Mouse (Mus musculus) forebrain, postnatal 0 days (tissue): ENCODE data around the gene Tdp2. TPM values are rescaled to one million over a fixed set of nuclear protein-coding genes. Genes with fewer than 3 reads are reported as not detected.

Experiments
- ATAC-seq: fragments of 200-750 bp; cut with Nextera tagmentation; 2 replicates; pipeline ENCODE4 v1.8.0; 2017; ENCODE audit warnings: mild to moderate bottlenecking, moderate library complexity
- DNase-seq: peaks from one replicate; pipeline ENCODE4 v3.0.0-alpha.2; 2015
- H3K27ac ChIP-seq: fragments of 300-500 bp; sonication (generic); 2 replicates; pipeline ENCODE4 v1.5.1; 2014; ENCODE audit warnings: low read depth, mild to moderate bottlenecking, antibody characterized with exemption, low read length, moderate library complexity, mixed read lengths
- H3K27me3 ChIP-seq: fragments of 300-500 bp; sonication (generic); 2 replicates; pipeline ENCODE4 v1.6.1; 2014; ENCODE audit warnings: mild to moderate bottlenecking, low read length, mixed read lengths; ENCODE audit not compliant: insufficient read depth
- H3K36me3 ChIP-seq: fragments of 300-500 bp; sonication (generic); 2 replicates; pipeline ENCODE4 v1.6.1; 2014; ENCODE audit warnings: mild to moderate bottlenecking, moderate library complexity; ENCODE audit not compliant: insufficient read depth
- H3K4me1 ChIP-seq: fragments of 300-500 bp; sonication (generic); 2 replicates; pipeline ENCODE4 v1.6.1; 2014; ENCODE audit warnings: antibody characterized with exemption; ENCODE audit not compliant: insufficient read depth
- H3K4me2 ChIP-seq: fragments of 300-500 bp; sonication (generic); 2 replicates; pipeline ENCODE4 v1.6.1; 2014; ENCODE audit warnings: low read depth, mild to moderate bottlenecking, moderate library complexity
- H3K4me3 ChIP-seq: fragments of 300-500 bp; sonication (generic); 2 replicates; pipeline ENCODE4 v1.5.1; 2014; ENCODE audit warnings: low read depth, low read length, mixed read lengths
- H3K9ac ChIP-seq: fragments of 300-500 bp; sonication (generic); 2 replicates; pipeline ENCODE4 v1.6.1; 2014; ENCODE audit warnings: mild to moderate bottlenecking
- H3K9me3 ChIP-seq: fragments of 300-500 bp; sonication (generic); 2 replicates; pipeline ENCODE4 v1.6.1; 2016; ENCODE audit warnings: low read length
- CTCF ChIP-seq: sonication (generic); IDR thresholded peaks from 2 replicates; pipeline ENCODE4 v1.5.1; 2016; ENCODE audit warnings: antibody characterized with exemption, control low read depth, low read depth
- WGBS: fragments of 180-500 bp; shearing (Covaris S2); extraction: QIAGEN DNeasy Blood & Tissue Kit; methylation state at CpG from one replicate; pipeline ENCODE4 v1.1.7; 2014; 5-methylcytosine and 5-hydroxymethylcytosine counted together
- polyA plus RNA-seq: library from polyadenylated mRNA; unstranded; fragments of >200 nt; fragmentation: Nextera tagmentation; extraction: Ambion mirVana; gene quantifications from 2 replicates; pipeline ENCODE4 v1.2.1, GENCODE M21; 2015
- total RNA-seq: library from RNA; depleted of rRNA; stranded (reverse); fragments of >200 nt; gene quantifications from 2 replicates; pipeline ENCODE4 v1.2.3, GENCODE M21; 2014; rRNA removed

The Tdp2 gene
- total and polyA plus RNA-seq, 2 experiments from 2014 or later = 31.7 to 45.4 TPM

- 88% methylated on average over 6 of the region's 6 CpGs for WGBS
- TF ChIP-seq CTCF = no peak
- Histone ChIP-seq H3K27me3 (no peaks in the 10 kb centered on the region), H3K27ac (no peak overlapping the region), H3K4me1 (no peaks in the 10 kb centered on the region), H3K9ac (no peak overlapping the region), H3K36me3 (peaks cover 11% of the 10 kb centered on the region), H3K4me2 (no peak overlapping the region), H3K9me3 (peaks cover 4% of the 10 kb centered on the region; the same call in 1 of the 2 replicates), H3K4me3 (no peak overlapping the region)
- no peak for DNase-seq
- no peak for ATAC-seq
Observed at GRCm38 (mm10) chr13:24880208-24880607, 48.7 kb downstream of the Tdp2 start.

DNA sequence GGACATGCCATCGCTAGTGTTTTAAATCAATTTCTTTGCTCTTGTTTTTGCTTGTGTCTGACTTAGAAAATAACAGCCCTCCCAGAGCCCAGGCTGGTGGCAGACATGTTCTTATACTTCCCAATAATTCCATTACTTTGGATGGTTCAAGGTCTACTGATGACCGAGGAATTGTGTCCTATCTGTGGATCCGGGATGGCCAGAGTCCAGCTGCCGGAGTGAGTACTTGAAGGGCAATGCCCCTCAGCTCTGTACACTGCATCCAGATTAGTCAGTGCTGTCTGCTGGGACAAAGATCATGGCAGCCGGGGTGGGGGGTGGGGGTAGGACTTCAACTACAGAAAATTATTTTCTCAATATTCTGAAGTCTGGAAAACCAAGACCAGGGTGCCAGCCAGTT lies 49.2 kb downstream of the Tdp2 start:
- no peak for TF ChIP-seq CTCF
- Histone ChIP-seq H3K36me3 (peaks cover 11% of the 10 kb centered on the region), H3K9ac (no peak overlapping the region), H3K4me1 (no peaks in the 10 kb centered on the region), H3K4me2 (no peak overlapping the region), H3K27me3 (no peaks in the 10 kb centered on the region), H3K9me3 (peaks cover 4% of the 10 kb centered on the region; the same call in 1 of the 2 replicates), H3K27ac (no peak overlapping the region), H3K4me3 (no peak overlapping the region)
- WGBS = 95% methylated on average over 5 of the region's 5 CpGs
- no peak for ATAC-seq
- DNase-seq = no peak

DNA sequence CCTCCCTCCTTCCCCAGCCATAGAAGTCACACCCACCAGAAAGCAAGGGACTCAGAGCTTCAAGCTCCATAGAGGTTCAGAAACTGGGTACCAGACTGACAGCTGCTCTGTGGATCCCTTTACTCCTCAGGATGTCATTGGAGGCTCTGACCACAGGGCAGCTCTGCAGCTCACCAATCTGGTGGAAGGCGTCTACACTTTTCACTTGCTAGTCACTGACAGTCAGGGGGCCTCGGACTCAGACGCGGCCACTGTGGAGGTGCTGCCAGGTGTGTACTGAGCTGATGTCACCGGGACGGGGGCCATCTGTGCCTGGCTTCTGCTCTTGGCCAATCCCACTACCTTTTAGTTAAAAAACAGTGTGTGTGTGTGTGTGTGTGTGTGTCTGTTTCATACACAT lies 50.9 kb downstream of the Tdp2 start:
- Histone ChIP-seq H3K9ac (no peak overlapping the region), H3K4me2 (no peak overlapping the region), H3K36me3 (peaks cover 11% of the 10 kb centered on the region), H3K4me1 (no peaks in the 10 kb centered on the region), H3K9me3 (peaks cover 4% of the 10 kb centered on the region; the same call in 1 of the 2 replicates), H3K27ac (no peak overlapping the region), H3K27me3 (no peaks in the 10 kb centered on the region), H3K4me3 (no peak overlapping the region)
- DNase-seq = no peak
- 94% methylated on average over 6 of the region's 6 CpGs for WGBS
- ATAC-seq = no peak
- no peak for TF ChIP-seq CTCF

- DNase-seq = no peak
- WGBS = 56% methylated on average over 1 of the region's 1 CpGs
- Histone ChIP-seq H3K9ac (no peak overlapping the region), H3K9me3 (no peaks in the 10 kb centered on the region), H3K27me3 (no peaks in the 10 kb centered on the region), H3K4me3 (no peak overlapping the region), H3K27ac (no peak overlapping the region), H3K36me3 (peaks cover 6% of the 10 kb centered on the region; the same call in 1 of the 2 replicates), H3K4me2 (no peak overlapping the region), H3K4me1 (no peaks in the 10 kb centered on the region)
- TF ChIP-seq CTCF = no peak
- ATAC-seq = no peak
Observed at GRCm38 (mm10) chr13:24889554-24889953, 58.1 kb downstream of the Tdp2 start.

Other genes starting within 250 kb of the Tdp2 start
- gene Ripor2, start 249.5 kb upstream of the Tdp2 start, total RNA-seq = 51.5 and 53.2 TPM in 2 replicates
- gene Ripor2, start 249.5 kb upstream of the Tdp2 start, polyA plus RNA-seq = 13.8 and 21.3 TPM in 2 replicates
- 0.86 TPM in 1 of 2 replicates, not detected in the other for gene Armh2, start 90.4 kb upstream of the Tdp2 start, total RNA-seq
- not detected in 2 replicates for gene Armh2, start 90.4 kb upstream of the Tdp2 start, polyA plus RNA-seq
- 4.4 and 5.5 TPM in 2 replicates for gene Gmnn, start 69.8 kb upstream of the Tdp2 start, total RNA-seq
- gene Gmnn, start 69.8 kb upstream of the Tdp2 start, polyA plus RNA-seq = 12.9 and 15.2 TPM in 2 replicates
- gene BC005537, start 30.0 kb upstream of the Tdp2 start, total RNA-seq = 64.2 and 68.4 TPM in 2 replicates
- 16.1 and 16.9 TPM in 2 replicates for gene BC005537, start 30.0 kb upstream of the Tdp2 start, polyA plus RNA-seq
- 25.0 and 29.1 TPM in 2 replicates for gene Acot13, start 139 bp upstream of the Tdp2 start, total RNA-seq
- 74.2 and 79.4 TPM in 2 replicates for gene Acot13, start 139 bp upstream of the Tdp2 start, polyA plus RNA-seq
- 10.2 and 13.1 TPM in 2 replicates for gene D130043K22Rik, start 13.5 kb downstream of the Tdp2 start, total RNA-seq
- gene D130043K22Rik, start 13.5 kb downstream of the Tdp2 start, polyA plus RNA-seq = 3.0 and 5.6 TPM in 2 replicates
- 24.9 and 40.9 TPM in 2 replicates for gene Aldh5a1, start 106.0 kb downstream of the Tdp2 start, total RNA-seq
- 7.1 and 11.2 TPM in 2 replicates for gene Aldh5a1, start 106.0 kb downstream of the Tdp2 start, polyA plus RNA-seq
- 3.4 and 5.2 TPM in 2 replicates for gene Gpld1, start 111.5 kb downstream of the Tdp2 start, total RNA-seq
- gene Gpld1, start 111.5 kb downstream of the Tdp2 start, polyA plus RNA-seq = 0.97 and 1.6 TPM in 2 replicates
- 31.9 and 37.0 TPM in 2 replicates for gene Mrs2, start 188.7 kb downstream of the Tdp2 start, total RNA-seq
- 6.9 and 11.6 TPM in 2 replicates for gene Mrs2, start 188.7 kb downstream of the Tdp2 start, polyA plus RNA-seq
- gene Dcdc2a, start 224.3 kb downstream of the Tdp2 start, total RNA-seq = 2.2 and 3.2 TPM in 2 replicates
- 3.7 and 4.8 TPM in 2 replicates for gene Dcdc2a, start 224.3 kb downstream of the Tdp2 start, polyA plus RNA-seq